Mouse (Mus musculus) megakaryocyte, embryonic 14.5 days (primary cell): Measurements from ENCODE around the gene Ak4.

Experiments
- FLI1 ChIP-seq: IDR thresholded peaks from 2 replicates; pipeline ENCODE4 v1.6.1; 2012; ENCODE audit warnings: low read length, inconsistent platforms, mixed read lengths
- GATA1 ChIP-seq: IDR thresholded peaks from 3 replicates; pipeline ENCODE4 v1.6.1; 2012; ENCODE audit warnings: mixed read lengths, low read length, inconsistent platforms, borderline replicate concordance

GRCm38 (mm10) chr4:101436761-101437512 is 17.9 kb downstream of the Ak4 start:
- TF ChIP-seq GATA1: no peak
- no peak for TF ChIP-seq FLI1
